Mouse (Mus musculus): ENCODE data around the gene Samsn1. TPM values are rescaled to one million over a fixed set of nuclear protein-coding genes. Genes with fewer than 3 reads are reported as not detected.
A peak's percentile ranks its signal among the peaks of the same experiment; 100 is the strongest.

The Samsn1 gene
- polyA plus RNA-seq, 1 experiment from 2014 or later = 1.4 TPM

- no peaks in the 10 kb centered on the region for H3K36me3 ChIP-seq (ENCODE audit: control insufficient read depth, insufficient read depth)
- H3K27ac ChIP-seq (ENCODE audit: low read length) = no peak overlapping the region
- H3K9me3 ChIP-seq (ENCODE audit: control insufficient read depth, low read length) = no peaks in the 10 kb centered on the region
- no peaks in the 10 kb centered on the region for H3K27me3 ChIP-seq (replicated peaks; ENCODE audit: control insufficient read depth, insufficient read depth, low read length)
- no peaks in the 10 kb centered on the region for H3K4me1 ChIP-seq (replicated peaks; ENCODE audit: control insufficient read depth, insufficient read depth, low read length)
- WGBS = 85% methylated on average over 4 of the region's 4 CpGs
- H3K9ac ChIP-seq (replicated peaks; ENCODE audit: low read depth, low read length) = no peak overlapping the region
- H3K4me2 ChIP-seq (ENCODE audit: low read length) = no peak overlapping the region
- H3K4me3 ChIP-seq (replicated peaks; ENCODE audit: low read length) = no peak overlapping the region
- no peak for ATAC-seq
Measured at GRCm38 (mm10) chr16:75919298-75919697, 102.8 kb downstream of the Samsn1 start.

GRCm38 (mm10) chr16:75917712-75918111 is 104.4 kb downstream of the Samsn1 start:
- H3K4me2 ChIP-seq (ENCODE audit: low read length) = no peak overlapping the region
- no peaks in the 10 kb centered on the region for H3K36me3 ChIP-seq (ENCODE audit: control insufficient read depth, insufficient read depth)
- H3K4me3 ChIP-seq (replicated peaks; ENCODE audit: low read length) = no peak overlapping the region
- no peaks in the 10 kb centered on the region for H3K27me3 ChIP-seq (replicated peaks; ENCODE audit: control insufficient read depth, insufficient read depth, low read length)
- no peak overlapping the region for H3K9ac ChIP-seq (replicated peaks; ENCODE audit: low read depth, low read length)
- 89% methylated on average over 5 of the region's 5 CpGs for WGBS
- H3K4me1 ChIP-seq (replicated peaks; ENCODE audit: control insufficient read depth, insufficient read depth, low read length) = no peaks in the 10 kb centered on the region
- no peaks in the 10 kb centered on the region for H3K9me3 ChIP-seq (ENCODE audit: control insufficient read depth, low read length)
- H3K27ac ChIP-seq (ENCODE audit: low read length) = no peak overlapping the region
- no peak for ATAC-seq

GRCm38 (mm10) chr16:75912051-75912450 is 110.0 kb downstream of the Samsn1 start:
- Histone ChIP-seq H3K27me3 (replicated peaks; ENCODE audit: control insufficient read depth, insufficient read depth, low read length) (no peaks in the 10 kb centered on the region), H3K9me3 (ENCODE audit: control insufficient read depth, low read length) (no peaks in the 10 kb centered on the region), H3K27ac (ENCODE audit: low read length) (no peak overlapping the region), H3K36me3 (ENCODE audit: control insufficient read depth, insufficient read depth) (no peaks in the 10 kb centered on the region), H3K4me1 (replicated peaks; ENCODE audit: control insufficient read depth, insufficient read depth, low read length) (no peaks in the 10 kb centered on the region), H3K9ac (replicated peaks; ENCODE audit: low read depth, low read length) (no peak overlapping the region), H3K4me3 (replicated peaks; ENCODE audit: low read length) (no peak overlapping the region), H3K4me2 (ENCODE audit: low read length) (no peak overlapping the region)
- WGBS = 88% methylated on average over 5 of the region's 5 CpGs
- ATAC-seq = no peak

- Histone ChIP-seq H3K4me1 (replicated peaks; ENCODE audit: control insufficient read depth, insufficient read depth, low read length) (0 out of 2 replicates have a peak, but pooled peaks cover 3% of the 10 kb centered on the region), H3K9ac (replicated peaks; ENCODE audit: low read depth, low read length) (no peak overlapping the region), H3K9me3 (ENCODE audit: control insufficient read depth, low read length) (no peaks in the 10 kb centered on the region), H3K4me3 (replicated peaks; ENCODE audit: low read length) (no peak overlapping the region), H3K36me3 (ENCODE audit: control insufficient read depth, insufficient read depth) (no peaks in the 10 kb centered on the region), H3K27ac (ENCODE audit: low read length) (no peak overlapping the region), H3K27me3 (replicated peaks; ENCODE audit: control insufficient read depth, insufficient read depth, low read length) (no peaks in the 10 kb centered on the region), H3K4me2 (ENCODE audit: low read length) (no peak overlapping the region)
- WGBS = 80% methylated on average over 8 of the region's 8 CpGs
- no peak for ATAC-seq
Measured at GRCm38 (mm10) chr16:75908635-75909494, 113.2 kb downstream of the Samsn1 start.

- H3K9me3 ChIP-seq (ENCODE audit: control insufficient read depth, low read length) = no peaks in the 10 kb centered on the region
- H3K9ac ChIP-seq (replicated peaks; ENCODE audit: low read depth, low read length) = no peak overlapping the region
- no peaks in the 10 kb centered on the region for H3K27me3 ChIP-seq (replicated peaks; ENCODE audit: control insufficient read depth, insufficient read depth, low read length)
- H3K4me2 ChIP-seq (ENCODE audit: low read length) = no peak overlapping the region
- H3K36me3 ChIP-seq (ENCODE audit: control insufficient read depth, insufficient read depth) = no peaks in the 10 kb centered on the region
- H3K27ac ChIP-seq (ENCODE audit: low read length) = no peak overlapping the region
- 69% methylated on average over 2 of the region's 2 CpGs for WGBS
- ATAC-seq = no peak
- H3K4me1 ChIP-seq (replicated peaks; ENCODE audit: control insufficient read depth, insufficient read depth, low read length) = 0 out of 2 replicates have a peak, but pooled peaks cover 3% of the 10 kb centered on the region
- no peak overlapping the region for H3K4me3 ChIP-seq (replicated peaks; ENCODE audit: low read length)
Measured at GRCm38 (mm10) chr16:75906790-75907189, 115.3 kb downstream of the Samsn1 start.

- H3K4me2 ChIP-seq (ENCODE audit: low read length) = no peak overlapping the region
- H3K27me3 ChIP-seq (replicated peaks; ENCODE audit: control insufficient read depth, insufficient read depth, low read length) = no peaks in the 10 kb centered on the region
- WGBS = 100% methylated on average over 1 of the region's 1 CpGs
- no peaks in the 10 kb centered on the region for H3K9me3 ChIP-seq (ENCODE audit: control insufficient read depth, low read length)
- H3K4me3 ChIP-seq (replicated peaks; ENCODE audit: low read length) = no peak overlapping the region
- no peaks in the 10 kb centered on the region for H3K36me3 ChIP-seq (ENCODE audit: control insufficient read depth, insufficient read depth)
- no peak overlapping the region for H3K9ac ChIP-seq (replicated peaks; ENCODE audit: low read depth, low read length)
- no peak overlapping the region for H3K27ac ChIP-seq (ENCODE audit: low read length)
- H3K4me1 ChIP-seq (replicated peaks; ENCODE audit: control insufficient read depth, insufficient read depth, low read length) = 0 out of 2 replicates have a peak, but pooled peaks cover 3% of the 10 kb centered on the region
- no peak for ATAC-seq
Measured at GRCm38 (mm10) chr16:75906260-75906659, 115.8 kb downstream of the Samsn1 start.

GRCm38 (mm10) chr16:75905324-75905723 is 116.8 kb downstream of the Samsn1 start:
- ATAC-seq = no peak
- Histone ChIP-seq H3K9me3 (ENCODE audit: control insufficient read depth, low read length) (no peaks in the 10 kb centered on the region), H3K4me1 (replicated peaks; ENCODE audit: control insufficient read depth, insufficient read depth, low read length) (0 out of 2 replicates have a peak, but pooled peaks cover 3% of the 10 kb centered on the region), H3K4me2 (ENCODE audit: low read length) (no peak overlapping the region), H3K27me3 (replicated peaks; ENCODE audit: control insufficient read depth, insufficient read depth, low read length) (no peaks in the 10 kb centered on the region), H3K27ac (ENCODE audit: low read length) (no peak overlapping the region), H3K36me3 (ENCODE audit: control insufficient read depth, insufficient read depth) (no peaks in the 10 kb centered on the region), H3K9ac (replicated peaks; ENCODE audit: low read depth, low read length) (no peak overlapping the region), H3K4me3 (replicated peaks; ENCODE audit: low read length) (no peak overlapping the region)
- 94% methylated on average over 1 of the region's 1 CpGs for WGBS

- Histone ChIP-seq H3K4me3 (replicated peaks; ENCODE audit: low read length) (no peak overlapping the region), H3K9ac (replicated peaks; ENCODE audit: low read depth, low read length) (no peak overlapping the region), H3K4me2 (ENCODE audit: low read length) (no peak overlapping the region), H3K36me3 (ENCODE audit: control insufficient read depth, insufficient read depth) (no peaks in the 10 kb centered on the region), H3K27me3 (replicated peaks; ENCODE audit: control insufficient read depth, insufficient read depth, low read length) (no peaks in the 10 kb centered on the region), H3K9me3 (ENCODE audit: control insufficient read depth, low read length) (no peaks in the 10 kb centered on the region), H3K27ac (ENCODE audit: low read length) (no peak overlapping the region), H3K4me1 (replicated peaks; ENCODE audit: control insufficient read depth, insufficient read depth, low read length) (0 out of 2 replicates have a peak, but pooled peaks cover 3% of the 10 kb centered on the region)
- WGBS = 37% methylated on average over 4 of the region's 4 CpGs
- ATAC-seq = peak; percentile 75
Measured at GRCm38 (mm10) chr16:75904072-75904471, 118.0 kb downstream of the Samsn1 start.

GRCm38 (mm10) chr16:75903028-75903427 is 119.1 kb downstream of the Samsn1 start:
- H3K4me3 ChIP-seq (replicated peaks; ENCODE audit: low read length) = no peak overlapping the region
- 0 out of 2 replicates have a peak, but pooled peaks cover 3% of the 10 kb centered on the region for H3K4me1 ChIP-seq (replicated peaks; ENCODE audit: control insufficient read depth, insufficient read depth, low read length)
- ATAC-seq = no peak
- WGBS = 91% methylated on average over 3 of the region's 3 CpGs
- no peaks in the 10 kb centered on the region for H3K27me3 ChIP-seq (replicated peaks; ENCODE audit: control insufficient read depth, insufficient read depth, low read length)
- H3K9ac ChIP-seq (replicated peaks; ENCODE audit: low read depth, low read length) = no peak overlapping the region
- no peaks in the 10 kb centered on the region for H3K36me3 ChIP-seq (ENCODE audit: control insufficient read depth, insufficient read depth)
- H3K27ac ChIP-seq (ENCODE audit: low read length) = no peak overlapping the region
- no peaks in the 10 kb centered on the region for H3K9me3 ChIP-seq (ENCODE audit: control insufficient read depth, low read length)
- H3K4me2 ChIP-seq (ENCODE audit: low read length) = no peak overlapping the region
